Mouse (Mus musculus): ENCODE data around the gene Coro1b. TPM values are rescaled to one million over a fixed set of nuclear protein-coding genes. Genes with fewer than 3 reads are reported as not detected.
"Not testable (repeated sequence)": the region's sequence is repeated elsewhere in the genome, so short reads cannot be mapped to it uniquely, and the experiment has no call there.

Gene Coro1b
- total RNA-seq, 1 experiment from 2014 or later = 183 TPM

- DNase-seq = no peak
These were observed 27.9 kb upstream of the Coro1b start for GRCm38 (mm10) chr19:4120496-4120895.

GRCm38 (mm10) chr19:4121097-4121805, 27.2 kb upstream of the Coro1b start:
- DNase-seq = peak; percentile 99

GRCm38 (mm10) chr19:4121896-4122295, 26.5 kb upstream of the Coro1b start:
- DNase-seq = not testable (repeated sequence)

GRCm38 (mm10) chr19:4122411-4123370, 25.7 kb upstream of the Coro1b start:
- DNase-seq = no peak

GRCm38 (mm10) chr19:4124432-4124831, 24.0 kb upstream of the Coro1b start:
- no peak for DNase-seq

GRCm38 (mm10) chr19:4125268-4125667, 23.2 kb upstream of the Coro1b start:
- not testable (repeated sequence) for DNase-seq

GRCm38 (mm10) chr19:4125741-4126696, 22.4 kb upstream of the Coro1b start, which contains the start of gene Aip:
Gene Aip, minus strand, starts transcription at chr19:4125858.
- DNase-seq = peak; percentile 99

GRCm38 (mm10) chr19:4126759-4127495, 21.5 kb upstream of the Coro1b start:
- DNase-seq = peak; percentile 52

- DNase-seq = no peak
These were observed 19.0 kb upstream of the Coro1b start for GRCm38 (mm10) chr19:4129462-4129861.

- no peak for DNase-seq
These were observed 18.3 kb upstream of the Coro1b start for GRCm38 (mm10) chr19:4130106-4130505.

- no peak for DNase-seq
These were observed 17.3 kb upstream of the Coro1b start for GRCm38 (mm10) chr19:4131075-4131474.

GRCm38 (mm10) chr19:4131768-4132167, 16.7 kb upstream of the Coro1b start:
- DNase-seq = no peak

GRCm38 (mm10) chr19:4134354-4134753, 14.1 kb upstream of the Coro1b start:
- DNase-seq = no peak

- not testable (repeated sequence) for DNase-seq
These were observed 13.0 kb upstream of the Coro1b start for GRCm38 (mm10) chr19:4135229-4135962.

GRCm38 (mm10) chr19:4135963-4136345, 12.5 kb upstream of the Coro1b start:
- not testable (repeated sequence) for DNase-seq

GRCm38 (mm10) chr19:4136463-4136862, 12.0 kb upstream of the Coro1b start:
- no peak for DNase-seq

- no peak for DNase-seq
These were observed 10.5 kb upstream of the Coro1b start for GRCm38 (mm10) chr19:4137913-4138312.

GRCm38 (mm10) chr19:4139446-4139845, 9.0 kb upstream of the Coro1b start, which contains the start of gene Gpr152:
Gene Gpr152, plus strand, starts transcription at chr19:4139787.
- no peak for DNase-seq

GRCm38 (mm10) chr19:4140147-4140546, 8.3 kb upstream of the Coro1b start:
- DNase-seq = no peak

- no peak for DNase-seq
These were observed 5.8 kb upstream of the Coro1b start for GRCm38 (mm10) chr19:4142416-4143173.

Data from adrenal gland, postnatal 14 days (tissue).